Mouse (Mus musculus): ENCODE measurements around the gene Efcab6. TPM values are rescaled to one million over a fixed set of nuclear protein-coding genes. Genes with fewer than 3 reads are reported as not detected.

Efcab6 gene
- polyA plus RNA-seq, 1 experiment from 2014 or later, result 0.27 TPM

DNA sequence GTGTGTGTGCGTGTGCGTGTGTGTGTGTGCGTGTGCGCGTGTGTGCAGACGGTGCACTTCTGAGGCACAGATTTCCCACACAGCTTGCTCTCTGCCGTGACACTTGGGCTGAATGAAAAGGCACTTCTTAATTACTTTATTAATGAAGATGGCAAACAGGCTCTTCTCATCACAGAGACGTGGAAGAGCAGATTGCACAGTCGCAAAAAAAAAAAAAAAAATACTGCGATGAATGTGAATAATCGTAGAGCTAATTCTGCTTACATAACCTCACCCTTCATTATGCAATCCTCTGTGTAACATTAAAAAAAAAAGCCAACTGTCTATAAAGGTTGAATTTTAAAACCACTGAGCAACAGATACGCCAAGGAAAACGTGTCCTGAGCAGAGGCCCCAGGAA is 158.7 kb downstream of the Efcab6 start:
- ATAC-seq (ENCODE audit: low FRiP score), result no peak
- Histone ChIP-seq H3K9ac (no peak overlapping the region), H3K27ac (peak overlapping the region; percentile 44), H3K4me3 (no peak overlapping the region), H3K27me3 (0 out of 2 replicates have a peak, but pooled peaks cover 2% of the 10 kb centered on the region), H3K4me1 (replicated peaks) (peaks cover 22% of the 10 kb centered on the region), H3K9me3 (no peaks in the 10 kb centered on the region), H3K36me3 (no peaks in the 10 kb centered on the region), H3K4me2 (no peak overlapping the region)
- WGBS, result 72% methylated on average over 13 of the region's 13 CpGs

DNA sequence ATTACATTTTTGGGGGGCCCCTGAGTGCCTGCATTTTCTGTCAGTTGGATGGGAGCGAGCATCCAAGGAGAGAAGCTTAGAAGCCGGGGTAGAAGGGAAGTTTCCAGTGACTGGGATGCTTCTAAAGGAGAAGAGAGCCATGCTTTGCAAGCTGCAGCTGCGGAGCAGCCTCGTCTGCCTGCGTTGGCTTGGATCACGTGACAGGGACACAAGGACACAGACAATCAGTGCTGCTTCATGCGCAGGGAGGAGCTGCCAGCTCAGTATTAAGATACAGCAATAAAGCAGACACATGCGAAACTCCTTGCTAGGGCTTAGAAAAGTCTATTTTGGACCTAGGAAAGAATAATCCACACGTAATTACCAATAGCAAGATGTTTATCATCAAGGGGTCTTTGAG is 167.9 kb downstream of the Efcab6 start:
- no peaks in the 10 kb centered on the region for H3K36me3 ChIP-seq
- peak overlapping the region; percentile 36; the same call in 1 of the 2 replicates for H3K27ac ChIP-seq
- peaks cover 10% of the 10 kb centered on the region for H3K4me1 ChIP-seq (replicated peaks)
- H3K4me3 ChIP-seq, result no peak overlapping the region
- H3K9ac ChIP-seq, result no peak overlapping the region; the same call in 1 of the 2 replicates
- no peak overlapping the region for H3K4me2 ChIP-seq
- peaks cover 9% of the 10 kb centered on the region; the same call in 1 of the 2 replicates for H3K27me3 ChIP-seq
- no peaks in the 10 kb centered on the region for H3K9me3 ChIP-seq
- 46% methylated on average over 9 of the region's 9 CpGs for WGBS
- ATAC-seq (ENCODE audit: low FRiP score), result 0 out of 2 replicates have a peak, but pooled peaks have one; percentile 30

DNA sequence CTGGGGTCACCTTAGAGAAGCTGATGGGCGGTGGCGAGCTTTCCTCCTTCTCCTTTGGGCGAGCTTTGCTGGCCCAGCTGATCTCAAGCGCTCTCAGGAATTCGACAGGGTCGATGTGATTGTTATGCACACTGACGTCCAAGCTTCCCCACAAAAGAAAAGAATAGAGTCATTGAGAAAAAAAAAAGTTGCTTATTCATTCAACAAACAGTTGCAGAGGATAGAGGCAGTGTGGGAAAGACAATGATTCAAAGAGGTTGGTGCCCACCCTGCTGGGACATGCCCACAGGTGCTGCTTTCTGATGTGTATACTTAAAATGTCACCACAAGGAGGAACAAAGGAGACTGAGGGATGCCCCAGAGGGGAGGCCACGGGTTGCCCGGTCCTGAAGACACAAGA is 169.2 kb downstream of the Efcab6 start:
- H3K27me3 ChIP-seq, result peaks cover 5% of the 10 kb centered on the region; the same call in 1 of the 2 replicates
- no peak overlapping the region for H3K4me3 ChIP-seq
- no peak for ATAC-seq (ENCODE audit: low FRiP score)
- H3K36me3 ChIP-seq, result no peaks in the 10 kb centered on the region
- H3K27ac ChIP-seq, result no peak overlapping the region
- H3K9ac ChIP-seq, result no peak overlapping the region
- H3K4me1 ChIP-seq (replicated peaks), result peaks cover 7% of the 10 kb centered on the region
- H3K4me2 ChIP-seq, result no peak overlapping the region
- 25% methylated on average over 9 of the region's 9 CpGs for WGBS
- no peaks in the 10 kb centered on the region for H3K9me3 ChIP-seq

DNA sequence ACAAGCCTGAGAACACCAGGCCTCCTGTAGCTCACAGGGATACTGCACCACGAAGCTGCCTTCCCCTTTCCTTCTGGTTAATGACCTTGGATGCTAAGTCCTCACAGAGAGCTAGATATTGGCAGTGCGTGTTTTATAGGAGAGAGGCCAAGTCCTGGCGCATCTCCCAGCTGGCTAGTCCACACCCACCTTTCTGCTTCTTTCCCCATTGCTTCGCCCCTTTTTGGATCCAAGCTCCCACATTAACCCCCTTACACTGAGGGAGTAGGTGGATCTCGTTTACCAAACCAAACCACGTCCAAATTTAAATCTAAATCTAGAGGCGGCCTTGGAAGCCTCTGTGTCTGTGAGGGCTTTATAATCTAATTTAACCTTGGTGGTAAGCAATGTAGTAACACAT is 170.9 kb downstream of the Efcab6 start:
- H3K4me3 ChIP-seq, result no peak overlapping the region
- no peaks in the 10 kb centered on the region for H3K9me3 ChIP-seq
- no peak overlapping the region for H3K4me2 ChIP-seq
- no peak for ATAC-seq (ENCODE audit: low FRiP score)
- H3K27me3 ChIP-seq, result peaks cover 5% of the 10 kb centered on the region; the same call in 1 of the 2 replicates
- H3K9ac ChIP-seq, result no peak overlapping the region
- H3K27ac ChIP-seq, result no peak overlapping the region
- H3K36me3 ChIP-seq, result no peaks in the 10 kb centered on the region
- peaks cover 7% of the 10 kb centered on the region for H3K4me1 ChIP-seq (replicated peaks)
- 88% methylated on average over 7 of the region's 7 CpGs for WGBS

DNA sequence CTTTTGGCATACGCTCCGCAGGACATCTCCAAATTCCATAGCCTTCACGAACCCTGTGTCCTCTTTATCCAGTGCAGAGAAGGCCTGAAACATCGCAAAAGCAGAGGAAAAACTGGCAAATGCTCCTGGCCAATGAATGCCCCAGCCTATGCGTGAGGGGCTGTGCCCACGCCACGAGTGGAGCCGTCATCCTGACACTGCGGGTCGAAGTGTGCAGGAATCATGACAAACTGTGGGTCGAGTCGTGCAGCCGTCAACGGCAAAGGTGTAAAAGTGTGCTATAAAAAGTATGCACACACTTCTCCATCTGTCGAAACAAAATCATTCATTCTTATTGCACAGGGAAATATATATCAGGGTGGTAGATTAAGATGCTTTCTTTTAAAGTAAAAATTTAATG is 172.3 kb downstream of the Efcab6 start:
- Histone ChIP-seq H3K4me2 (no peak overlapping the region), H3K27me3 (peaks cover 5% of the 10 kb centered on the region; the same call in 1 of the 2 replicates), H3K27ac (no peak overlapping the region), H3K4me1 (replicated peaks) (peaks cover 7% of the 10 kb centered on the region), H3K9ac (no peak overlapping the region), H3K4me3 (no peak overlapping the region), H3K36me3 (no peaks in the 10 kb centered on the region), H3K9me3 (no peaks in the 10 kb centered on the region)
- 88% methylated on average over 15 of the region's 15 CpGs for WGBS
- ATAC-seq (ENCODE audit: low FRiP score), result no peak

DNA sequence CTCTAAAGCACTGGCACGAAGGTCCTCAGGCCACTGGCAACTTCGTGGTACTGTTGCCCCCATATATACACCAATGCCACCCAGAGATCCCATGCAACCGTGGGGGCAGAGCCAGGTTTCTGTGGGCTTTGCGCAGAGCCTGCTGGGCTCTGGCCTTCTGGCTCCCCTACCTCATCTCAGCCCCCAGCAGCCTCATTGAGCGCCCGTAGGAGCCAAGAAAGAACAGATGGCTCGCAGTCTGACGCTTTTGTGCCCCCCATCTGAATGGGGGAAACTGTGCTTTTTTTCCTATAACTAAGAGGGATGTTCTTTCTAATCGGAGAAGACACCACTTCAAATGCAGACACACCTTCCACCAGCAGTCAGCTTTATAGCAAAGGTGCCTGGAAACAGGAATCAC is 180.9 kb downstream of the Efcab6 start:
- Histone ChIP-seq H3K9ac (no peak overlapping the region), H3K4me3 (no peak overlapping the region), H3K9me3 (no peaks in the 10 kb centered on the region), H3K4me2 (no peak overlapping the region), H3K4me1 (replicated peaks) (peaks cover 3% of the 10 kb centered on the region; the same call in 1 of the 2 replicates), H3K27ac (no peak overlapping the region), H3K36me3 (no peaks in the 10 kb centered on the region), H3K27me3 (0 out of 2 replicates have a peak, but pooled peaks cover 2% of the 10 kb centered on the region)
- 81% methylated on average over 9 of the region's 9 CpGs for WGBS
- ATAC-seq (ENCODE audit: low FRiP score), result no peak

DNA sequence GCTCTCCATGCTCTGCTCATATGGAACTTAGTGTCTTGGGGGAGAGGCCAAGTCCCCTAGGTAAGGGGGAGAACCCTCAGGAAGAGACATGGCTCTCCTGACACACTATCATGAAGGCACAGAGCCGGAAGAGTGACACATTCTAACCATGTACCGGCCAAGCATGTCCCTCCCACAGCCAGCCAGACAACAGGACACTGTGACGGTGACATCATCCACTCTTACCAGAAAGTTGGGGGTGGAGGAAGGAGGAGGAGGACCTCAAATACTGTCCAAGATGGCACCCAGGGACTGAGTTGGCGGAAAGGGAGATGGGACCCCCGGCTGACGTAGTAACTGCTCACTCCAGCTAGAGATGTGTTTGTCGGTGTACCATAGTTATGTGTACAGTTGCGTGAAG is 181.4 kb downstream of the Efcab6 start:
- 0 out of 2 replicates have a peak, but pooled peaks cover 2% of the 10 kb centered on the region for H3K27me3 ChIP-seq
- no peak overlapping the region for H3K9ac ChIP-seq
- ATAC-seq (ENCODE audit: low FRiP score), result no peak
- no peak overlapping the region for H3K27ac ChIP-seq
- H3K4me1 ChIP-seq (replicated peaks), result peaks cover 3% of the 10 kb centered on the region; the same call in 1 of the 2 replicates
- WGBS, result 94% methylated on average over 8 of the region's 8 CpGs
- H3K9me3 ChIP-seq, result no peaks in the 10 kb centered on the region
- no peaks in the 10 kb centered on the region for H3K36me3 ChIP-seq
- H3K4me2 ChIP-seq, result no peak overlapping the region
- H3K4me3 ChIP-seq, result no peak overlapping the region

DNA sequence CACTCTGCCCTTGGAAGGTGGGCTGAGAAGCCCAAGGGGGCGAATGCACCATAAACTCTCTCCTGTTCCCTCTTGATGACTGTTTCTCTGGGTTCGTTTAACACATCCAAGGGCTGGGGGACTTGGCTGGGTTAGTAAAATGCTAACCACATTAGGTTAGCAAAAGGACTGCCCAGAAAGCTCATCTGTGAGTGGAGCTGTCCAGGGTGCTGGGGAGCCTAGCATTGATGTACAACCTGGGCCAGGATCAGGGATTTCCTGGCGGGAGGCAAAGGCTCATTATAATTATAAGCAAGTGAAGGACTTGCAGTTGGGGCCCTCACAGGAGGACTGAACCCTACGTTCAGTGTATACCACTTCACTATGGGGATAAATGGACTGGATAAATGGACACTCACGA is 185.3 kb downstream of the Efcab6 start:
- Histone ChIP-seq H3K4me1 (replicated peaks) (peaks cover 7% of the 10 kb centered on the region; the same call in 1 of the 2 replicates), H3K9me3 (peaks cover 10% of the 10 kb centered on the region; the same call in 1 of the 2 replicates), H3K9ac (no peak overlapping the region), H3K4me2 (no peak overlapping the region), H3K4me3 (no peak overlapping the region), H3K27me3 (no peaks in the 10 kb centered on the region), H3K36me3 (no peaks in the 10 kb centered on the region), H3K27ac (no peak overlapping the region)
- 21% methylated on average over 5 of the region's 5 CpGs for WGBS
- no peak for ATAC-seq (ENCODE audit: low FRiP score)

DNA sequence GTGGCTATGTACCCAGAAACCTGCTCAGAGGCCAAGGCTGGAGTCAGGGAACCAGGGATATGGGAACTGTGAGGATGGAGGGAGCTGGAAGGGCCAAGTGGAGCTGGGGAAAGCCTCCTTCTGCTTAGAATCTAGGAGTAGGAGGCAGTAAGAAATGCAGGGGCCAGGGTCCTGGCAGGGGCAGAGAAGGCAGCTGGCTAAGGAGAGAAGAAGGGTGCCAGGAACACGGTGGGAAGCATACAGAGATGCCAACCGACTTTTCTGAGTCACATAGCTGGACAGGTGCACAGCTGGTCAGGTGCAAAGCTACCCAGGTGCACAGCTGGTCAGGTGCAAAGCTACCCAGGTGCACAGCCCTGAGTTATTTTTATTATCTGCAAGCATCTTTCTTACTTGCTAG is 187.3 kb downstream of the Efcab6 start:
- Histone ChIP-seq H3K27ac (no peak overlapping the region), H3K9me3 (peaks cover 12% of the 10 kb centered on the region; the same call in 1 of the 2 replicates), H3K4me2 (no peak overlapping the region), H3K27me3 (no peaks in the 10 kb centered on the region), H3K4me3 (no peak overlapping the region), H3K4me1 (replicated peaks) (peaks cover 13% of the 10 kb centered on the region), H3K36me3 (no peaks in the 10 kb centered on the region), H3K9ac (no peak overlapping the region)
- no peak for ATAC-seq (ENCODE audit: low FRiP score)
- 86% methylated on average over 2 of the region's 2 CpGs for WGBS

DNA sequence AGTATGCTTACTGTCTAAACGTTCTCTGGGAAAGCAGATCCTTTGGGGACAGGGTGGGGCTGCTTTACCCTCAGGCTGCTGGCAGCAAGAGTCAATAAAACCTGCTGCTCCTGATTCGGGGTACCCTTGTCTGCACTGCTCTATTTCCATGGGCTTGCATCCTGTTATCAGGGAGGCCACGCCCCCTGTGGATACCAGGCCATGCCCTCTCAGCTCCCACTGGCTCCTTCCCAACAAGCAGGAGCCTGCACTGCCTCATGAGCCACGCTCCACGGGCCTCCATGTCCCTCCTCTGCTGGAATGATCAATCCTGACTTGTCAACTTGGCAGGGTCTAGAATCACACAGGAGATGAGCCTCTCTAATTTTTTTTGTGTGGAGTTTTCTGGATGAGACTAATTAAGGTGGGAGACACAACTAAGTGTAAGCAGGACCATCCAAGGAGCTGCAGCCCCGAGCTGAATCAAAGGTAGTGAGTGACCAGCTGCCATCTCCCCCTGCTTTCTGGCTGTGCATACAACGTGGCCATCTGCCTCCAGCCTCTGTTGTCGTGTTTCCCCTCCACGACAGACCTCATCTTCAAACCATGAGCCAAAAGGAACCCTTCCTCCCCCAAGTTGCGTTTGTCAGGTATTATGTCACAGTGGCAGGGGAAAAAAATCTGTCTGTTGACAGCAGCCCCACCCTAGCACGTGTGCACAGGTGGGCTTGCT is 187.9 kb downstream of the Efcab6 start:
- H3K4me3 ChIP-seq, result no peak overlapping the region
- no peak overlapping the region for H3K27ac ChIP-seq
- H3K4me1 ChIP-seq (replicated peaks), result peaks cover 18% of the 10 kb centered on the region
- no peak overlapping the region for H3K9ac ChIP-seq
- no peak overlapping the region for H3K4me2 ChIP-seq
- H3K9me3 ChIP-seq, result peaks cover 12% of the 10 kb centered on the region; the same call in 1 of the 2 replicates
- no peak for ATAC-seq (ENCODE audit: low FRiP score)
- 59% methylated on average over 11 of the region's 11 CpGs for WGBS
- H3K36me3 ChIP-seq, result no peaks in the 10 kb centered on the region
- H3K27me3 ChIP-seq, result no peaks in the 10 kb centered on the region

DNA sequence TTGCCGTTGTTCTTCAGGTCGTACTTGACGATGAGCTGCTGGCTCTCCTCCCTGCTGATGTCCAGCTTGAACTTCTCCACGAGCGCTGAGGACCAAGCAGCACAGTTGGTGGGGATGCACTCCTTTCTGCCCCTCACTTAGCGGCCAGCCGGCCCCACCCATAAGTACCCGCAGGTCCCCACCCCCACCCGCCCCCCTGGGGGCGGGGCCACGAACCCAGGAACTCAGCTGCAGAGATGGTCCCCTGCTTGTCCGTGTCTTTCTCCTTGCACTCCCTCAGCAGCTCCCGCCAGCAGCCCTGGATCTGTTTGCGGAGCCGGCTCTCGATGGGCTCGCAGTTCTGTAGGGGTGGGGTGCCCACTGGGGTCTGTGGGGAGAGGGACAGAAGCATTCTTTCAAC is 194.2 kb downstream of the Efcab6 start:
- Histone ChIP-seq H3K36me3 (no peaks in the 10 kb centered on the region), H3K9ac (no peak overlapping the region), H3K27me3 (peaks cover 28% of the 10 kb centered on the region), H3K27ac (no peak overlapping the region), H3K4me3 (no peak overlapping the region), H3K9me3 (peaks cover 12% of the 10 kb centered on the region; the same call in 1 of the 2 replicates), H3K4me1 (replicated peaks) (peaks cover 20% of the 10 kb centered on the region), H3K4me2 (no peak overlapping the region)
- no peak for ATAC-seq (ENCODE audit: low FRiP score)
- WGBS, result 11% methylated on average over 17 of the region's 17 CpGs

DNA sequence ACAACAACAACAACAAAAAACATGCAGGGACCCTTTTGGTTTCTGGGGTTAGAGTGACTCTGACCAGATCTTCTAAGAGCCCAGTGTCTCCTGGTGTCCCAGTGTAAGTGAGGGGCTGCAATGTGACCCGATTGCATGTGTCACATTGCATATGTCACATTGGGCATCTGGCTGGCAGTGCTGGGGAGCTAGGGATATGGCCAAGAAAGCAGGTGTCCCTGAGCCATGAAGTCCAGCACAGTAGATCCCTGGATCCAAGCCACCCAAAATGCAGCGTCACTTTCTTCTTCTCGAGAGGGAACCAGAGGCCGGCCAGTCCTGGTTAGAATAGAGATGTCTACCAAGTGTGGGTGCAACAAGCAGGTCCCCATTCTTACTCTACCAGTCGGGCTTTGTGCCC is 199.6 kb downstream of the Efcab6 start:
- 94% methylated on average over 5 of the region's 5 CpGs for WGBS
- no peak for ATAC-seq (ENCODE audit: low FRiP score)
- H3K9me3 ChIP-seq, result no peaks in the 10 kb centered on the region

DNA sequence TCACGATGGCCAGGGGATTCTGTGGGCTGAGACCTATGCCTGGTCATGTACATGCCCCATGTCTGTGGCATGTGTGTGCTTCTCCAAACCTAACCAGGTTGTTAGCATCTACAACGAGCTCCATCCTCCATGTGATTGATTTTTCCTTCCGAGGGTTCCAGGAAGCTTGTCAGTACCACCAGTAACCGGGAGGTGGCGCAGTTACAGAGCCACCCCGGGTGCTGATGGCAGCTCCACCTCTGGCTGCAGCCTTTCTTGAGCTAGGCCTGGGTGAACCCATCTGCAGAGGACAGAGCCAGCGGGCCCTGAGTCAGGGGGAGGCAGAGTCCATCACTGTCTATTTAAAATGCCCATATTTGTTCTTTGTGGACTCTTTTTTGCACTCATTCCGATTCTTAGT is 208.1 kb downstream of the Efcab6 start:
- H3K4me1 ChIP-seq (replicated peaks), result no peaks in the 10 kb centered on the region
- H3K36me3 ChIP-seq, result no peaks in the 10 kb centered on the region
- H3K27me3 ChIP-seq, result no peaks in the 10 kb centered on the region
- H3K9ac ChIP-seq, result no peak overlapping the region
- H3K4me2 ChIP-seq, result no peak overlapping the region
- H3K4me3 ChIP-seq, result no peak overlapping the region
- no peak overlapping the region for H3K27ac ChIP-seq
- 18% methylated on average over 8 of the region's 8 CpGs for WGBS
- no peaks in the 10 kb centered on the region for H3K9me3 ChIP-seq
- ATAC-seq (ENCODE audit: low FRiP score), result no peak

More for the DNA sequence above, 199.6 kb downstream of the Efcab6 start:
- H3K36me3 ChIP-seq, result no peaks in the 10 kb centered on the region
- H3K4me1 ChIP-seq (replicated peaks), result no peaks in the 10 kb centered on the region
- H3K9ac ChIP-seq, result no peak overlapping the region
- H3K4me2 ChIP-seq, result no peak overlapping the region
- H3K27me3 ChIP-seq, result peaks cover 15% of the 10 kb centered on the region
- no peak overlapping the region for H3K27ac ChIP-seq
- H3K4me3 ChIP-seq, result no peak overlapping the region
